Mouse (Mus musculus): ENCODE results near the gene Afdn.
"Not testable (repeated sequence)": the region's sequence is repeated elsewhere in the genome, so short reads cannot be mapped to it uniquely, and the experiment has no call there.

The Afdn gene

GRCm38 (mm10) chr17:13769256-13769655 lies 8.9 kb downstream of the Afdn start:
- DNase-seq (ENCODE audit: low spot score in 2 of 2), result no peak

GRCm38 (mm10) chr17:13777676-13778075 lies 17.3 kb downstream of the Afdn start:
- DNase-seq (ENCODE audit: low spot score in 2 of 2), result no peak

DNA sequence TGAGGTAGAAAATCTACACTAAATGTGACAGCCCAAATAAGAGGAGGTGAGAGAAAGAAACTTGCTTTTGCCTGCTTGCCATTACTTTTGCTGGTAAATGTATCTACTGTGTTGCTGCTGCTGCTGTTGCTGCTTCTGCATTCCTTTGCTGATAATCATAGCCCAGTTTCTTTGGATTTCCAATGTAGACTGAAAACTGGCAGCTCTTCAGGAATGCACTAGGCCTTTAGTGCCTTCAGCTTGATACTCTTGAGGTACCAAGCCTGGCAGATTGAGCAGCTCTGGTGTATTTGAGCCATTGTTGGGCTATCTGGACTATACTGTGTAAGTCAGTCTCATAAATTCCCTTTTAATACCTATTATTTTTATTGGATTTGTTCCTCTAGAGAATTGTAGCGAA lies 18.5 kb downstream of the Afdn start:
- no peak for DNase-seq (ENCODE audit: low spot score in 2 of 2)

DNA sequence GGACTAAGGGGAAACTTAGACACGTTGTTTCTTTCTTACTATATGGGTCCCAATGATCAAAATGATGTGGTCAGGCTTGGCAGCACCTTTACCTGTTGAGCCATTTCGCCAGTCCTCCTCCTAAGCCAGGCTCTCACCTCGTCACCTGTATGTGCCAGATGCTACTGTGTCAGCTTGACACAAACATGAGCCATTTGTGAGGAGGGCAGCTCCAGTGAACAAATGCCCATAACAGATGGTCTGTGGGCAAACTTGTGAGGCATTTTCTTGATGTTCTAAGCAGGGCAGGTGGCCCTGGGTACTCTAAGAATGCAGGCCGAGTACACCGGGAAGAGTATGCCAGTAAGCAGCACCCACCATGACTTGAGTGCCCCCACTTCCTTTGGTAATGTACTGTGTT lies 21.6 kb downstream of the Afdn start:
- no peak for DNase-seq (ENCODE audit: low spot score in 2 of 2)

- DNase-seq (ENCODE audit: low spot score in 2 of 2), result no peak
These were observed 23.1 kb downstream of the Afdn start for GRCm38 (mm10) chr17:13783469-13783868.

DNA sequence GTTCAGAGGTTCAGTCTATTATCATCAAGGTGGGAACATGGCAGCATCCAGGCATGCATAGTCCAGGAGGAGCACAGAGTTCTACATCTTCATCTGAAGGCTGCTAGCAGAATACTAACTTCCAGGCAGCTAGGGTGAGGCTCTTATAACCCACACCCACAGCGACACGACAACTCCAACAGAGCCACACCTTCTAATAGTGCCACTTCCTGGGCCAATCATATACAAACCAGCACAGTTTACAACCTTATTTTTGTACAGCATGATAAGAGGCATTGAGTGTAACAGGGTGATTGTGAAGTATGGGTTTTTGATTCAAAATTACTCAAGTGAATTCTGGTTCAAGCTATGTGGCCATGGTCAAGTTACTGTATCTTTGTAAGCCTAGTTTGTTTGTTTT lies 29.7 kb downstream of the Afdn start:
- not testable (repeated sequence) for DNase-seq (ENCODE audit: low spot score in 2 of 2)

DNA sequence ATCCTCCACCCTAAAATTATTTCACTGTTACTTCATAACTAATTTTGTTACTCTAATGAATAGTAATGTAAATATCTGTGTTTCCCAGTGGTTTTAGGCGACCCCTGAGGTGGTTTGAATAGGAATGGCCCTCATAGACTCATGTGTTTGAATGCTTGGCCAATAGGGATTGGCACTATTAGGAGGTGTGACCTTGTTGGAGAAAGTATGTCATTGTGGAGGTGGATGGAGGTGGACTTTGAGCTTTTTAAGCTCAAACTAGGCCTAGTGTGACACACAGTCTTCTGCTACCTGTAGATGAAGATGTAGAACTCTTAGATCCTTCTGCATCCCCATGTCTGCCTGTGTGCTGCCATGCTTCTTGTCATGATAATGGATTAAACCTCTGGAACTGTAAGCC lies 37.4 kb downstream of the Afdn start:
- no peak for DNase-seq (ENCODE audit: low spot score in 2 of 2)

DNA sequence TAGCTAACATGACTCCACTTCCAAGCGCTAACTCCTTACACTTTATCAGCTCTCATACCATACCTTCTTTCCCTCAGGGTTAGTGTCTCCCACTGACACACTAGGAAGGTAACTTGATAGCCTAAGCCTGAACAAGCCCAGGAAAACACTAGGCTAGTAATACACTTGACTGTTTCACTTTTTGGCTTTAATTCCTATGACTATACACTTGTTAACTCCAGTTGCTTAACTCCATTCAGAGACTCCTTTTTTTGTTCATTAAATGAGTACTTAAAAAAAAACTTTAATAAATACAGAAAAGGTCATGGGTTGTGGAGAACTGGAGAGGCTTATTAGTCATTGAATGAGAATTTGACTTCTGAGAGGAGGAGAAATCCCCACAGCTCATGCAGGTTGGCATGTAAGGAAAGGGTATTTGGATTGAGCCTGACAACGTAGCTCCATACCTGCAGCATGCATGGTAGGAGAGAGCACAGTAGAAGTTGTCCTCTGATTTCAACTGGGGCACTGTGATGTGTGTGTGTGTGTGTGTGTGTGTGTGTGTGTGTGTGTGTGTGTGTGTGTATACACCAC lies 42.6 kb downstream of the Afdn start:
- no peak for DNase-seq (ENCODE audit: low spot score in 2 of 2)

GRCm38 (mm10) chr17:13806016-13806415 lies 45.7 kb downstream of the Afdn start:
- no peak for DNase-seq (ENCODE audit: low spot score in 2 of 2)

GRCm38 (mm10) chr17:13817789-13818188 lies 57.5 kb downstream of the Afdn start:
- no peak for DNase-seq (ENCODE audit: low spot score in 2 of 2)

GRCm38 (mm10) chr17:13819342-13819741 lies 59.0 kb downstream of the Afdn start:
- no peak for DNase-seq (ENCODE audit: low spot score in 2 of 2)

- DNase-seq (ENCODE audit: low spot score in 2 of 2), result no peak
These were observed 60.3 kb downstream of the Afdn start for GRCm38 (mm10) chr17:13820676-13821075.

DNA sequence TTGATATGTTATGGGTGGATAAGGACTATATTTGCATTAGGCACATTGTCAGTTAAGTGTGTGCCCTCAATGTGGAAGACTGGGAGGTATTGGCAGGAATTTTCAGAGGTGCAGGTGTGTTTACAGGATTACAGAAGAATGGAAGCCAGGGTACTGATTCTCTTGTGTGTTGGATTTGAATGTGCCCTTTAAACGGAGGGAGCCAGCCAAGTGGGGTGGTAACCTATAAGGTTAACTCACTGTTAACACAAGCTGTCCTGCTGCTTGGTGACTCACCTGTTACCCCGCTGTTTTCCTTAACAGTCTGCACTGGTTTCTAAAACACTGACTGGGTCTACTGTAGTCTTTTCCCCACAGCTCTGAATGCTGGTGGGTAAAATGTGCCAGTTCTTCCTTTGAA lies 65.1 kb downstream of the Afdn start:
- DNase-seq (ENCODE audit: low spot score in 2 of 2), result no peak

GRCm38 (mm10) chr17:13830234-13830633 lies 69.9 kb downstream of the Afdn start:
- DNase-seq (ENCODE audit: low spot score in 2 of 2), result no peak

- no peak for DNase-seq (ENCODE audit: low spot score in 2 of 2)
These were observed 70.5 kb downstream of the Afdn start for GRCm38 (mm10) chr17:13830636-13831341.

- no peak for DNase-seq (ENCODE audit: low spot score in 2 of 2)
These were observed 75.5 kb downstream of the Afdn start for GRCm38 (mm10) chr17:13835876-13836275.

DNA sequence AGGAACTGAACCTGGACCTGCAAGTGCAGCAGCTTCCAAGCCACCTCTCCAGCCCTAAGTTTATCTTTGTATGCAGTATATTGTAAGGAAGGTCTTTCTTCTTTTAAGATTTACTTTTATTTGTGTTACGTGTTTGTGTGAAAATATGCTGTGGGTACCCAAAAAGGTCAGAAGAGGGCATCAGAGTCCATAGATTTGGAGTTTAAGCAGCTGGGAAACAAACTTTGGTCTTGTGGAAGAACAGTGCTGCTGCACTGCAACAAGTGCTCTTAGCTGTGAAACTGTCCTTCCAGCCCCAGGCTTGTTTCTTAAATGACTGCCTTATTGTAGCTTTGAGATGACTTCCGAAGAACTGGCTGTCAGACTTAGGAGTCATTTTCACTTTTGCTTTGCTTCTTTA lies 89.8 kb downstream of the Afdn start:
- DNase-seq (ENCODE audit: low spot score in 2 of 2), result no peak

GRCm38 (mm10) chr17:13853883-13854282 lies 93.5 kb downstream of the Afdn start:
- not testable (repeated sequence) for DNase-seq (ENCODE audit: low spot score in 2 of 2)

DNA sequence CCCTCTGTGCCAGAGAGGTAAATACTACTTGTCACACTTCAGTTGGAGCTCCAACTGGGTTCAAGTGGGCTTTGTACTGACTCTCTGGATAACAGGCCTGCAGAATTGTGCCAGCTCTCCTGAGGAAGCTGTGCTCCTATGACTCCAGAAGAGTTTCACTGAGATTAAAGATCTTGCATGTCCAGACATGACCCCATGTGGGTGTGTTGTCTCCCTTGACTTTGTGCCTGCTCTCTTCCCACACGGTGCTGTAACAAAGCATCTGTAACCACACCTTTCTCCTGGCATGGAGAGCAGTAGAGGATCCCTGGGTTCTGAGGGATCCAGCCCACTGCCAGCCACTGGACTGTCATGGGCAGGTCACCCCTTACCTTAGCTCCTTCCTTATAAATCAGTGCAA lies 95.1 kb downstream of the Afdn start:
- DNase-seq (ENCODE audit: low spot score in 2 of 2), result no peak

DNA sequence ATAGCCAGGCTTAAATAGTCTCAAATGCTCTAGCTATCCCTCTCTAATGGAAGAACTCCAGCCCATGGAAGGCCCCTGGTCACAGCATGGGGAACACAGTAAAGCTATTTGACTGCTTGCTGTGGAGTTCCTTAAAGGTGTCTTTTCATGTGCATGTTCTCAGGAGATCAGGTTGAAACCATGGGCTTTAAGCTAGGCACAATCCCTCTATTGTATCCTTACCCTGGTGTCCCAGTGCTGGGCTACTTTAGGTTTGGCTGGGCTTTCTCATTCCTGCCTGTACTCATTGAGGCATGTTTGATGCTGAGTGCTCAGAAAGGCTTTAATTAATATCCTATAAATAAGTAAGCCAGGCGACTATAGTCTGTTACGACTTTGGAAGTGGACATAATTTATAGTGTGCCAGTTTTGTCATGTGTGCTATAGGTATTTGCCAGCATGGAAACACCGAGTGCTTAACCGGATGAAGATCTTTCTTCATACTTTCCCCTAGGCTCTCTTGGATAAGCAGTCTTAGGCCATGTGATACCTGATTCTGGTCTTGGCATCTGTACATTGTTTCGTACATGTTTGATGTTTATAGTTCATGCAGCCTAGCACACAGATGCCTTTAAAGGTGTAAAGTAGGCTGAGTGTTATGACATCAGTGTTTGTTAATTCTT lies 96.2 kb downstream of the Afdn start:
- DNase-seq (ENCODE audit: low spot score in 2 of 2), result no peak

GRCm38 (mm10) chr17:13865340-13865739 lies 105.0 kb downstream of the Afdn start:
- no peak for DNase-seq (ENCODE audit: low spot score in 2 of 2)

DNA sequence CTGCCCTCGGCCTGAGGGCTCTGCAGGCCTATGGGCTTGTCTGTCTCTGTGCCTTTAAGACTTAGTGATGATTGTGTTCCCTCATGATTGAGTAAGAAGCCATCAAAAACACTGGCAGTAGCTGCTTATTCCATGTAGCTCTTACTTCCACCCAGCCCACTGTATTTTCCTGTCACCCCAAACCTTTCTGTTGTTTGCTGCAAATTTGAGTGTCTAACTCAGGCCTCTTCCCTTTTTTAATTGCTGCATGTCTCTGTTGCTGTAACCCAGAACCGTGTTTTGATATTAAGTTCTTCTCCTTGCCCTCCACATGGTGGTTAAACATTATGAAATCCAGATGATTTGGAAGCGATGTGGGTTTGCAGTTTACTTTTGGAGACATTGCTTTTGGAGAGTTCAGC lies 106.6 kb downstream of the Afdn start:
- DNase-seq (ENCODE audit: low spot score in 2 of 2), result no peak

DNA sequence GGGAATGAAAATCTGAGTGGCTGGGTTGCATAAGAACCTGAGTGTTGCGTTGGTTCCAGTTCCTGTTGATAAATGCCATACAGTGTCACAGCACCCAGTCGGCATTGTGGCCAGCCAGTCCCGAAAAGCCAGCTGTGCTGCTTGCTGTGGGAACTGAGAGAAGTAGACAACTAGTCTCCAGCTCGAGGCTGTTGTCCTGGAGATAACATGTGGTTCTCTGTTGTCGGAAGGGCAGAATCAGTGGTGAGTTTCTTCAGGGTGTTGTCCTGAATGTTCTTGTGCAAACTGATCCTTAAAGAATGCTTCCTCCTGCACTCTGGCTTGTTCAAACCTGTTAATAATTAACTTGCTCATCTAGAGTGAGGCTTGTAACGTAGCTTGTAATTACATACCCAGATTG lies 107.1 kb downstream of the Afdn start:
- DNase-seq (ENCODE audit: low spot score in 2 of 2), result no peak

Data from spleen, postnatal 10 days (tissue).